11 mouse cellular contexts compared by ENCODE assay signal in genomic region chr10:80369995-80370747, GRCm38 (mm10). TPM values are rescaled to one million over a fixed set of nuclear protein-coding genes. Genes with fewer than 3 reads are reported as not detected.
DNase-seq lines count a peak whose midpoint lies in the region; ATAC-seq and TF ChIP-seq lines count a peak whose summit lies in the region.
"Had no signal": no experiment of that assay in that cellular context is flagged by ENCODE, and none has a peak within 500 bp of the region (broad histone marks: within the 10 kb centered on the region; RNA-seq: fewer than 3 reads in every experiment).

No protein-coding gene starts in this region.

- no peak overlapping the region for H3K4me2 ChIP-seq in liver, embryonic 14.5 days (ENCODE audit: low read depth)
- H3K4me2 ChIP-seq in liver, embryonic 11.5 days: no peak overlapping the region
- H3K4me2 ChIP-seq: forebrain, embryonic 12.5 days; lung, embryonic 15.5 days had no signal

- no peak for TF ChIP-seq EP300 in liver, embryonic 14.5 days (IDR thresholded peaks at IDR 0.05; ENCODE audit: low read depth)

- no peak overlapping the region for H3K4me3 ChIP-seq in liver, embryonic 14.5 days (ENCODE audit: insufficient read depth in 1 of 2, low read depth in 2 of 2, low read length in 2 of 2)
- no peak overlapping the region for H3K4me3 ChIP-seq in liver, embryonic 11.5 days (ENCODE audit: low read depth, low read length)
- H3K4me3 ChIP-seq: forebrain, embryonic 12.5 days; lung, embryonic 15.5 days had no signal

- no peak overlapping the region for H3K9ac ChIP-seq in liver, embryonic 14.5 days (replicated peaks)
- no peak overlapping the region for H3K9ac ChIP-seq in liver, embryonic 11.5 days (ENCODE audit: low read depth, low read length)
- H3K9ac ChIP-seq: forebrain, embryonic 12.5 days; lung, embryonic 15.5 days had no signal

- peak; percentile 73 for TF ChIP-seq CTCF in liver, embryonic 14.5 days (IDR thresholded peaks at IDR 0.05; ENCODE audit: low read depth)

- no peak; the same call in 1 of the 2 replicates for ATAC-seq in liver, embryonic 14.5 days (ENCODE audit: insufficient read depth)
- no peak for ATAC-seq in liver, embryonic 11.5 days (replicated peaks; ENCODE audit: low FRiP score)

- H3K27ac ChIP-seq in liver, embryonic 14.5 days: no peak overlapping the region
- H3K27ac ChIP-seq in liver, embryonic 11.5 days (ENCODE audit: low read depth, low read length): no peak overlapping the region
- H3K27ac ChIP-seq: forebrain, embryonic 12.5 days; lung, embryonic 15.5 days had no signal

- H3K4me1 ChIP-seq in liver, embryonic 14.5 days (replicated peaks; ENCODE audit: control insufficient read depth in 2 of 2, insufficient read depth in 2 of 2, low read length in 1 of 2): 0 out of 4 replicates have a peak, but pooled peaks cover 0 to 2% of the 10 kb centered on the region in 2 experiments
- H3K4me1 ChIP-seq in liver, embryonic 11.5 days (replicated peaks; ENCODE audit: control insufficient read depth, insufficient read depth, low read length): no peaks in the 10 kb centered on the region

- 66% methylated on average over 21 of the region's 21 CpGs for WGBS in liver, embryonic 14.5 days (ENCODE audit: insufficient replicate concordance)
- whole genome bisulfite sequencing in liver, embryonic 11.5 days: 73% methylated on average over 21 of the region's 21 CpGs

- H3K9me3 ChIP-seq in liver, embryonic 14.5 days (ENCODE audit: control insufficient read depth, low read length): no peaks in the 10 kb centered on the region
- H3K9me3 ChIP-seq in liver, embryonic 11.5 days (ENCODE audit: control insufficient read depth, low read length): no peaks in the 10 kb centered on the region
- H3K9me3 ChIP-seq: lung, embryonic 15.5 days had no signal

- H3K27me3 ChIP-seq in liver, embryonic 14.5 days (ENCODE audit: control insufficient read depth, insufficient read depth, low read length): no peaks in the 10 kb centered on the region; the same call in 1 of the 2 replicates
- H3K27me3 ChIP-seq in liver, embryonic 11.5 days (replicated peaks; ENCODE audit: control insufficient read depth, insufficient read depth, low read length): peaks cover 27% of the 10 kb centered on the region

- peak; percentile 29 to 43 for DNase-seq in adrenal gland, adult (ENCODE audit: inconsistent age in 2 of 2, low spot score in 1 of 2)
- no peak for DNase-seq in adrenal gland, adult 2 months
- no peak for DNase-seq in liver, embryonic 14.5 days (ENCODE audit: low read depth in 3 of 3, low spot score in 3 of 3)
- no peak for DNase-seq in liver, embryonic 11.5 days (ENCODE audit: low spot score)
- DNase-seq in CD8-positive naive resting alpha-beta T cell, adult 2 months (ENCODE audit: low read depth in 2 of 2, low spot score in 2 of 2): peak; percentile 29 to 49
- peak; percentile 58 for DNase-seq in induced T-regulatory cell, adult 2 months (ENCODE audit: low read depth)
- DNase-seq in urinary bladder, postnatal 14 days (ENCODE audit: low spot score): no peak
- DNase-seq in urinary bladder, postnatal 4 days (ENCODE audit: low spot score in 2 of 2): no peak
- DNase-seq: heart, postnatal 4 days had no signal

- no peaks in the 10 kb centered on the region for H3K36me3 ChIP-seq in liver, embryonic 14.5 days (replicated peaks; ENCODE audit: control insufficient read depth, insufficient read depth, low read depth)
- H3K36me3 ChIP-seq in liver, embryonic 11.5 days (ENCODE audit: control insufficient read depth, insufficient read depth, low read length): no peaks in the 10 kb centered on the region
- H3K36me3 ChIP-seq: forebrain, embryonic 12.5 days; lung, embryonic 15.5 days had no signal

RNA-seq across cellular contexts. Expression of gene Plk5, which starts 13.9 kb away (rescaled TPM):
- under 1 TPM; 0.14 to 0.45 TPM for total RNA-seq in adrenal gland, adult 2 months (2021)
- 1.5 and 2.6 TPM in 2 replicates for polyA plus RNA-seq in adrenal gland, adult 2 months (2012; rRNA removed)
- polyA plus RNA-seq in liver, embryonic 14.5 days (2012; rRNA removed): 0.08 and 0.10 TPM in 2 replicates
- polyA plus RNA-seq in liver, embryonic 14.5 days (2014; fragmentation: Nextera tagmentation; extraction: Ambion mirVana): 0.09 TPM in 1 of 2 replicates, not detected in the other
- 0.25 TPM in 2 replicates for polyA plus RNA-seq in liver, embryonic 11.5 days (2014; fragmentation: Nextera tagmentation; extraction: Ambion mirVana)
- total RNA-seq: heart, postnatal 4 days had no signal

RNA-seq across cellular contexts. Expression of gene Mex3d, which starts 17.3 kb away (rescaled TPM):
- total RNA-seq in adrenal gland, adult 2 months (2021): 10 to 100 TPM; 19.2 to 19.5 TPM
- 60.7 and 61.5 TPM in 2 replicates for polyA plus RNA-seq in adrenal gland, adult 2 months (2012; rRNA removed)
- polyA plus RNA-seq in liver, embryonic 14.5 days (2012; rRNA removed): 3.2 and 3.3 TPM in 2 replicates
- polyA plus RNA-seq in liver, embryonic 14.5 days (2014; fragmentation: Nextera tagmentation; extraction: Ambion mirVana): 0.55 and 1.1 TPM in 2 replicates
- polyA plus RNA-seq in liver, embryonic 11.5 days (2014; fragmentation: Nextera tagmentation; extraction: Ambion mirVana): 2.5 and 3.7 TPM in 2 replicates

RNA-seq across cellular contexts. Expression of gene Adamtsl5, which starts 22.0 kb away (rescaled TPM):
- total RNA-seq in adrenal gland, adult 2 months (2021): 10 to 100 TPM in 1 of 2 experiments, 1 to 10 TPM in 1; 8.0 to 10.3 TPM
- 35.1 and 41.5 TPM in 2 replicates for polyA plus RNA-seq in adrenal gland, adult 2 months (2012; rRNA removed)
- 1.9 and 2.1 TPM in 2 replicates for polyA plus RNA-seq in liver, embryonic 14.5 days (2012; rRNA removed)
- 1.3 TPM in 2 replicates for polyA plus RNA-seq in liver, embryonic 14.5 days (2014; fragmentation: Nextera tagmentation; extraction: Ambion mirVana)
- polyA plus RNA-seq in liver, embryonic 11.5 days (2014; fragmentation: Nextera tagmentation; extraction: Ambion mirVana): 1.6 and 2.6 TPM in 2 replicates

RNA-seq across cellular contexts. Expression of gene Mbd3, which starts 29.2 kb away (rescaled TPM):
- 100 to 1,000 TPM; 125 to 146 TPM for total RNA-seq in adrenal gland, adult 2 months (2021)
- polyA plus RNA-seq in adrenal gland, adult 2 months (2012; rRNA removed): 158 and 165 TPM in 2 replicates
- polyA plus RNA-seq in liver, embryonic 14.5 days (2012; rRNA removed): 66.7 and 79.5 TPM in 2 replicates
- polyA plus RNA-seq in liver, embryonic 14.5 days (2014; fragmentation: Nextera tagmentation; extraction: Ambion mirVana): 43.7 and 44.3 TPM in 2 replicates
- 174 and 175 TPM in 2 replicates for polyA plus RNA-seq in liver, embryonic 11.5 days (2014; fragmentation: Nextera tagmentation; extraction: Ambion mirVana)

RNA-seq across cellular contexts. Expression of gene Uqcr11, which starts 36.5 kb away (rescaled TPM):
- total RNA-seq in adrenal gland, adult 2 months (2021): 1,000 to 10,000 TPM in 1 of 2 experiments, 100 to 1,000 TPM in 1; 714 to 1,027 TPM
- 2,955 and 2,958 TPM in 2 replicates for polyA plus RNA-seq in adrenal gland, adult 2 months (2012; rRNA removed)
- 359 and 571 TPM in 2 replicates for polyA plus RNA-seq in liver, embryonic 14.5 days (2012; rRNA removed)
- 729 and 738 TPM in 2 replicates for polyA plus RNA-seq in liver, embryonic 14.5 days (2014; fragmentation: Nextera tagmentation; extraction: Ambion mirVana)
- 835 and 866 TPM in 2 replicates for polyA plus RNA-seq in liver, embryonic 11.5 days (2014; fragmentation: Nextera tagmentation; extraction: Ambion mirVana)

Comparison
In these comparisons a context has a peak if more than half of its experiments do, and no peak if none do; other contexts are left out.
1. DNase-seq: peak in adrenal gland, adult (2 of 2), CD8-positive naive resting alpha-beta T cell, adult 2 months (2 of 2) and induced T-regulatory cell, adult 2 months (single experiment); none in adrenal gland, adult 2 months (single experiment), liver, embryonic 14.5 days (0 of 3), liver, embryonic 11.5 days (single experiment), urinary bladder, postnatal 14 days (single experiment) and urinary bladder, postnatal 4 days (0 of 2).
2. RNA of gene Mex3d, which starts 17.3 kb away (polyA plus RNA-seq): 60.7 to 61.5 TPM in adrenal gland, adult 2 months; 2.5 to 3.7 TPM in liver, embryonic 11.5 days and 0.55 to 3.3 TPM in liver, embryonic 14.5 days; every median in the first group is over 10 times any median in the second.
3. RNA of gene Adamtsl5, which starts 22.0 kb away (polyA plus RNA-seq): 35.1 to 41.5 TPM in adrenal gland, adult 2 months; 1.6 to 2.6 TPM in liver, embryonic 11.5 days and 1.3 to 2.1 TPM in liver, embryonic 14.5 days; every median in the first group is over 10 times any median in the second.